Mouse (Mus musculus) embryo, embryonic 11 days (tissue): ENCODE measurements at regions not wholly inside any gene's neighbourhood (a gene's known extent, or its start where the extent isn't known, plus 50 kb on each side); places are given as distances from the start of the nearest gene placed in this dataset.

Experiments
- DNase-seq: peaks from one replicate; pipeline ENCODE4 v3.0.0-alpha.2; 2015

GRCm38 (mm10) chr5:54258087-54258733, 259.9 kb downstream of the Stim2 start:
- peak; percentile 81 for DNase-seq

GRCm38 (mm10) chr5:54264867-54265434, 266.7 kb downstream of the Stim2 start:
- DNase-seq, result peak; percentile 60

GRCm38 (mm10) chr5:54267905-54268590, 269.7 kb downstream of the Stim2 start:
- DNase-seq, result no peak

GRCm38 (mm10) chr5:54279357-54279756, 281.1 kb downstream of the Stim2 start:
- no peak for DNase-seq

GRCm38 (mm10) chr5:54280670-54281069, 282.4 kb downstream of the Stim2 start:
- DNase-seq, result peak; percentile 34

GRCm38 (mm10) chr5:54281121-54281520, 282.8 kb downstream of the Stim2 start:
- peak; percentile 38 for DNase-seq

GRCm38 (mm10) chr5:54290372-54291080, 292.2 kb downstream of the Stim2 start:
- peak; percentile 55 for DNase-seq

GRCm38 (mm10) chr5:54291940-54292339, 293.6 kb downstream of the Stim2 start:
- DNase-seq, result peak; percentile 25

- DNase-seq, result no peak
Measured at GRCm38 (mm10) chr5:54313660-54314279, 315.5 kb downstream of the Stim2 start.

- DNase-seq, result no peak
Measured at GRCm38 (mm10) chr5:54330415-54330814, 332.1 kb downstream of the Stim2 start.

- peak; percentile 26 for DNase-seq
Measured at GRCm38 (mm10) chr5:54342976-54343375, 344.7 kb downstream of the Stim2 start.

GRCm38 (mm10) chr5:54343432-54343831, 345.1 kb downstream of the Stim2 start:
- no peak for DNase-seq

GRCm38 (mm10) chr5:54348820-54349596, 350.7 kb downstream of the Stim2 start:
- no peak for DNase-seq

GRCm38 (mm10) chr5:54349775-54350332, 351.6 kb downstream of the Stim2 start:
- no peak for DNase-seq

- peak; percentile 25 for DNase-seq
Measured at GRCm38 (mm10) chr5:54356105-54356504, 357.8 kb downstream of the Stim2 start.

GRCm38 (mm10) chr5:54357501-54357900, 359.2 kb downstream of the Stim2 start:
- DNase-seq, result no peak

- DNase-seq, result no peak
Measured at GRCm38 (mm10) chr5:54358221-54358620, 359.9 kb downstream of the Stim2 start.
